Mouse (Mus musculus): ENCODE measurements around the gene Ccdc175.

Gene Ccdc175

DNA sequence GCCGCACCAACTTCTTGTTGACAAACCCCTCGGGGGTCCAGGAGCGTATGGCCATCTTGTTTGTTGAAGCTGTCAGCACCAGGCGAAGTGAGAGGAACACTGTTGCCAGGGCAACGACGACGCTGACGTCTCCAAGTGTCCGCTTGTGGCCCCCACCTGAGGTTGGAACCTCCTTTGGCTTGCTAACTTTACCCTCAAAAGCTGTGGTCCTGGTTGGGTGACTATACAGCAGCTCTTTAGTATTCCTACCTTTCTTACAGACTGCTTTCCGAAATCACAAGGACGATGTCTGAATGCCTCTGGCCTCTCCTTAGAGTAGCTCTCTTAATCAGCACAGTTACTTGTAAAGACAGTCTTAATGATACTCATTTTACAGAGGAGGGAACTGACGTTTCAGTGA, at the start of gene Ccdc175:
Ccdc175 (minus strand) TSS at position 101 of the 400 bp plus-strand sequence.
- DNase-seq: no peak

DNA sequence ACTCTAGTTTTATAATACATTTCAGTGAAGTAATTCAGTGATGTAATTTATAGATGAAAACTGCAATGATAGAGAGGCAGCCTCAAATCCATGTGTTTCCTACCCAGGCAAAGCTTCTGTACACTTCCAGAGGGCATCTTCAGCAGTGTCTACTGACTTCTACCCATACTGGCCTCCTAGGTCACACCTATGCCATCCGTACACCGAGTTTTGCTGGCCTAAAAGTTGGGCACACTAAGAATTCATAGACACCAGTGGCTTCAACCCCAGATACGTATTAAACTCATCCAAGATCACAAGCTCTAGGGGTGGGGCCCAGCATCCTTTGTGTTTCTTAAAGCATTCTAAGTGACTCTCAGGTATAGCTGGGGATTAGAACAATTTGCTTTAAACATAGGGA, 49.3 kb upstream of the Ccdc175 start:
- DNase-seq: no peak

DNA sequence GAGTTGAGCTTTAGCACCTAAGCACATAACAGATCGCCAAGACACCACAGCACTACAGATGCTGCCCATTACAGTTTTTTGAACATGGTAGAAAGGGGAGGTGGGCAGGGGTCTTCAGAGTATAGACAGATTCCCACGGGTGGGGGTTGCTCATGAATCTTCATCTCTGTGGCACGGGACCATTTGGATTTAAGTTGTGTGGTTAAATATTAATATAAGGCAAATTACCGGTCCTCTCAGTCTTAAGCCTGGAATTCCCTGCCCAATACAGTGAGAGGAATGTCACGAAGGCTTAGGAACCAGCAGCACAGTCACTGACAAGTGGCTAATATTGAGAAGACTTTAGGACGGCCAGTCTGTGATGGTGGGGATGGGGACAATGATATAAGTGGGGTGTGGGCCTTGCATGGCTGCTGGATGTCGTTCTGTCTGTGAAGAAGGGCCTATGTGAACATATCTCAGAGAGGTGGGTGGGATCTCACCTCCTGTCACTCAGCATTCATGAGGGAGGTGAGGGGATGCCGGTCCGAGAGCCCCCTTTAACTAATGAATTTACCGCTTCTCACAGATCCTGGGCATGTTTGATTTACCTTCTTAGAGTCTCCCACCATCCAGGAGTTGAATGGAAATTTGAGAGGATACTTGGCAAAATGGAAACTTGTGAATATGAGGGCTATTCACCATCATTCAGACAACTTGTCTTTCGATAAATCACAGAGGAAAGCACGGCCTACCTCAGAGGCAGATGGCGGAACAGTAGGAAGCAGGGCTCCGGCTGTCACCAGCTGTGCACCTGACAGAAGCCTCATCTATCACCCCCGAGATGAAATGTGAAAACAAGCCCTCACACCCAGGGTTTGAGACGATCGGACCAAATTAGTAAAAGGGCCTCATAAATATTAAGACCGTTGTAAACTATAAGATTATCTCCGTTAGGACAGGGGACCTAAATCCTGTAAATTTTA, 48.3 kb upstream of the Ccdc175 start:
- no peak for DNase-seq

DNA sequence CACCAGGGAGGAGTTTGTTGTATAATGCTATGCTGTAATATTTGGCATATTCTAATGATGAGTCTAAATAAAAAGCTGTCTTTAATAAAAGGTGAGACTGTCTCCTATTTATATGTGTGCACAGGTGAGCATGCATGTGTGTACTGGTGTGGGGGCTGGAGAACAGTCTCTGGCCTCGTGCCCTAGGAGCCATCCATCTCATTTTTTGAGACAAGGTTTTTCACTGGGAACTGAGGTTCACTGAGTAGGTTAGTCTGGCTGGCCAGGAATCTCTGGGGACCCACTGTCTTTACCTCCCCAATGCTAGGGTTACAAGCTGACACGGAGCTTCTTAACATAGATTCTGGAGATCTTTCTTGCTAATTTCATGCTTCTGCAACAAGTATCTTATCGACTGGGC, 47.3 kb upstream of the Ccdc175 start:
- no peak for DNase-seq

DNA sequence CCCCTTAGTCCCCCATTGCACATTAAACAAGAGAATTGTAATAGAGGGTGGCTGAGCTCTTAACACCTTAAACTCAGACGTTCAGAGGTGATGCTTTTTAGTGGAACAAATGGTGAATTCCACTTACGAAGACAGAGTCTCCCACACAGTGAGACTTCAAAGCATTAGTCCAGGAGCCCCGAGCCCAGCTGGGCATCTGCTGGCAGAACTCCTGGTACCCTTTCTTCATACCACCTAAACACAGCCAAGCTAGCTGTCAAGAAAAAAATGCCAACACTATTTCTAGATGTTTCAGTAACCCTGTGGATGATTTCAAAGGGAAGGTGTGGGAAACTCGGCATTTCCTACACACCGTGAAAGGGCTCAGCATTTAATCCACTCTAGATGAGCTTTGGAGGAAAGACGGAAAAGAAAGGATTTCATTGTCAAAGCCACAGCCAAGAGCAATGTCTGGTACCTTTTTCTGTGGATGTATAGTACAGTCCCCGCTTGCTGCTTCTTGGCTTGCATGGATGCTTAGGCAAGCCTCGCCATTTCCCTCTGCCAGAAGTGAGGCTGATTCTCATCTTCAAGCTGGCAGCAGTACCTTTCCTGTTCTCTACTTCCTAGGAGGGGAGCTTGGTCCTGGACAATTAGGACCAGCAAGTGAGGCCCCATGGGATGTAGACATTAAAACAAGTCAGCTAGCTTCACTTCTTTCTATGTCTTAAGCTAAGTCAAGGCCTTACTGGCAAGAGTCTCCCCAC, 44.8 kb upstream of the Ccdc175 start:
- no peak for DNase-seq

DNA sequence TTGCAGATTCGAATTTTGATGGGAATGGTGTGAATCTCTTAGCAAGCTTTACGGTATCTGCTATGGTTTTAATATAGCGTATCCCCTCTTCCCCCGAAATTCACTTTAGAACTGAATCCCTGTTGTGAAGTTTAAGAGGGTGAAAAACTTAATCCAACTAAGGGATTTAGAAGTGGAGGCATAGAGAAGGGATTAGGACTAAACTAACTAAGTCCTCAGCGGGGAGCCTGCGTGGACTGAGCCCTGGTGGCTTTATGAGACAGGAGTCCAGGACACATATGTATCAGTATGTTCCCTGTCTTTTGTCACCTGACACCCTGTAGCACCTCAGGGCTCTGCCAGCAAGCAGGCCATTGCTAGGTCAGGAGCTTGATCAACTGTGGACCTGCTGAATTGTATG, 42.9 kb upstream of the Ccdc175 start:
- no peak for DNase-seq

DNA sequence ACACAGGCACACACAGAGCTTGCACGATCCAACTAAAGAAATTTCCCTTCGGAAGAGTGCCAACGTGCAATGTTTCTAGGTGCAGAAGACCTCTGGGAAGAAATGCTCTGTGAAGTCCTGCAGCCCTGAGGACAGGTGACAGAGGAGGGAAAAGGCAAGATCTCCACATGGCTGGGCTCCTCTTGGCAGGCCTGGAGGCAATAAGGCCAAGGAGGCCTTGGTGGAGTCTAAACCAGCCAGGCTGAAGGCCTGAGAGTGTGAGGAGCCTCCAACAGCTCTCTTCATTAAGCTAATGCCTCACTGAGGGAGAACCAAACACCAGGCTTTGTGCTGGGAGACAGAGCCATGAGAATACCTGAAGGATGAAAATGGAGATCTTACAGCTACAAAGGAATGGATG, 40.5 kb upstream of the Ccdc175 start:
- DNase-seq: no peak

DNA sequence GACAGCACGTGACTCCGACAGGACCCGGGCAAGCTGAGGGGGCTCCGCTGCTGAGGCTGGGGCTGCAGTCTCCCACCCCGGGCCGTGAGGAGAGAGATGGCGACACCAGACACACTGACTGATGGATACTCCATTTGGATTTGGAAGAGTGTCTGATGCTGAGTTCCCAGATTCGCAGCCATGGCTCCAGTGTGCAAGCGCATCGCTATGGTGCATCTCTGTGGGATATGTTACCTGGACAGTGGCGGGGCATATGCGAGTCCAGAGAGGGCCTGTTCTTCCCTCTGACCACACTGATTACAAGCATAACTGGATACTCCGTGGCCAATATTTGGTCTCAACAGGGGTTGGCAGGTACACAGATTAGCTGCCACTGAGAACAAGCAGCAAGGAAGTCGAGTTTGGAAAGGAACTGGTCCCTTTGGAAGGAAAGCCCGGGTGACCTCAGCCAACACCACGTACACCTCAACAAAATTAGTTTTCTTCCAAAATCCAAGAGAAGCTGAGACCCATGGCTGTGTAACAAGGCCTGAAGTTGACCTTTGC, 38.8 kb upstream of the Ccdc175 start:
- DNase-seq: no peak

DNA sequence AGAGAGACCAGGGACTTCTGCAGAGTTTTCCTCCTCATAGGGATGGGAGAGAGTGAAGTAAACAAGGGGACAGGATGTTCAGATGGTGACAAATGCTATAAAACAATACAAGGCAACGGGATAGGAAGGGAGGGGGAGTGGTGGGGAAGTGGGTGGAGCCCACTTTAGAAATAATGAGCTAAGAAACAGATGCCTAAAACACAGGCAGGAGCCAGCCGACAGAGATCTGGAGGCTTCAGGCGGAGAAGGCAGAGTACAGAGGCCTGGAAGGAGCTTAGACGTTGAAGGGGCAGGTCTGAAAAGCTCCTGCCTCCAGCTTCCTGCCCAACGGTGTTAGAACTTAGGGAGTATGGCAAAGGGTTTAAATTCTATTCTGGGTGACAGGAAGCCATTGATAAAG, 28.7 kb upstream of the Ccdc175 start:
- DNase-seq: no peak

DNA sequence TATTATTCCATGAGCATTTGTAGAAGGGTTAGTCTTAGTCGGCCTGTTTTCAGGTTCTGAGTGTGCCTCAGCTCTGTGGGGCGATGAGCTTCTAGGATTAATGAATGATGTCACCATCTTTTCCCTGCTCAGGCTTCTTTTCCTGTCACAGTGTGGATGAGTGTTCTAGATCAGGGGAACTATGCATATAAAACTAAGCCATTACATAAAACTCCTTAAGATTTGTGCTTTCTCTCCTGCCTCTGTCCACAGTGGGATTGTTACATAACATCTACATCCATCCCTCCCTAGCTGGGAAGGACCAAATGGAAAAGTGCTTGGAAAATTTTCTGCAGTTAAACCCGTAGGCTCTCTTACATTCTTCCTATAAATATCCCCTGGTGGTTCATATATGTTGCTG, 16.0 kb upstream of the Ccdc175 start:
- no peak for DNase-seq

DNA sequence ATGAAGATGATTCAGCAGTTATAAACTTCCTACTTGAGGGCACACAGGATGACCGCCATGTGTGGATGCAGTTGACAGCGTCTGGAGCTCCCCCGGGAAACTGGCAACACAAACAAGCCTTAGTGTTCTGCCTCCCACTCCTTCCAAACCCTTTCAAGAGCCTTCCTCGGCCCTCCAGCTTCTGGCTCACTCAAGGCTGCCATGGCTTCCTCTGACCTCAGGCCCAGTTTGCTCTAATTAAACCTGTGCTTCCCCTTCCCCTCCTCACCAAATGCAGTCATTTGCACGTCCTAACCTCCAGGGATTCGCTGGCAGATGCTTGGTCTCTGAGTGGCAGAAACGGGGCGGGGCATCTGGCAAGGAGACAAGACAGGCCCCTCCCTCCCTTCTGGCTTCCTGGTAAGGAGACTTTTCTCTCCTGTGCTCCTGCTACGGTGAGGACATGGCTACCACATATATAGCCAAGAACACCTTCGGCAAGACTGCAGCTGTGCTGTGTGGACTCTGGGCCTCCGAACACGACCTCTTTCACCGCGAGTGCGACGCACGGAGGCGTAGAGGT, 13.2 kb upstream of the Ccdc175 start:
- DNase-seq: peak; percentile 62

DNA sequence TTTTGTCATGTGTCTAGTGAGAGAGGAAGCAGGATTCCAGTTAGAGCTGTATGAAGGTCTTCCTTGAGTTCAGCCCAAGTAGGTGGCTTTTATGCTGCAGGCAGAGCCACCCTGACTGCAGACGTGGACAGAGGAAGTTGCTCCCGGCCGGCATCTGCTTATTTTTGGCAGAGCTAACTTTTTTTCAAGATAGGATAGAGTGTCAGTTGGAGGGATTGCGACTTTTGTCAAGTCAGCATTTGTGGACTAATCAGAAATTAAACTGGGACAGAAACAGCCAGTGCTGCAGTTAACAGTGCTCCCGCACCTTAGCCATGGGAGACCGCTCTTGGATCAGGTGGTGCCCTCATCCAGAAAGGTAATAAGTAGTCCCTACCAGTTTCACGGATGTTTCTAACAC, 12.6 kb upstream of the Ccdc175 start:
- no peak for DNase-seq

DNA sequence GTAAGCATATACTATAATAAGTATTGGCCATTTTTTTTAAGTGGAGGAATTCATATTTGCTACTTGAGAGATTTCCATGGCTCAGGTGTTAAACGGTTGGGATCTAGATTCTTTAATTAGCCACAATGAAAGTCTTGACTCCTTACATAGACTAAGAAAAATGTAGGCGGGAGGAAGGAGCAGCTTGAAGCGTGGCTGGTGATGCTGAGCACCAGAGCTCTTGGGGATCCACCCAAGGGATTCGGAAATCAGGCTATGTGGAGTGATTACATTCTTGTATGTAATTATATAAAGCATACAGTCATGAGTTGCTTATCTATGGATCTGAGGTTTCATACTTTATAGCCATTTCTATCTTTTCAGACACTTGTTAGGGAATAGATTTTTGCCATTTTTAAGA, 5.3 kb downstream of the Ccdc175 start:
- no peak for DNase-seq

DNA sequence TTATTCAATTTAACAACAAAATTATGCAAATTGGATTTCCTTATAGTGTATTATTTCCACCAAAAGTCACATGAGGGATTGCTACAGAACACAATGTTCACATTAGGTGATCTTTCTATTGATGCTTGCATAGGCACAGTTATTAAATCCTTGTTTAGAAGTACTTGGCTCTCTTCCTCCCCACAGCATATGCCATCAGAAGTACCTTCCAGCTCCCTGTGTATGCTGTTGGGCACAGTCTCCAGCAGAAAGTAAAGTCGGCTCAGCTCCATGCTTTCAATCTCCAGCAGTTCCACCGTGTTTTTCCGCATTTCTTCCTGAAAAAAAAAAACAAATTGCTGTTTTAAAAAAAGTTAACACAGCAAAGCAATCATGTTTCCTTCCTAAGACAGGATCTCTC, 6.5 kb downstream of the Ccdc175 start:
- no peak for DNase-seq

DNA sequence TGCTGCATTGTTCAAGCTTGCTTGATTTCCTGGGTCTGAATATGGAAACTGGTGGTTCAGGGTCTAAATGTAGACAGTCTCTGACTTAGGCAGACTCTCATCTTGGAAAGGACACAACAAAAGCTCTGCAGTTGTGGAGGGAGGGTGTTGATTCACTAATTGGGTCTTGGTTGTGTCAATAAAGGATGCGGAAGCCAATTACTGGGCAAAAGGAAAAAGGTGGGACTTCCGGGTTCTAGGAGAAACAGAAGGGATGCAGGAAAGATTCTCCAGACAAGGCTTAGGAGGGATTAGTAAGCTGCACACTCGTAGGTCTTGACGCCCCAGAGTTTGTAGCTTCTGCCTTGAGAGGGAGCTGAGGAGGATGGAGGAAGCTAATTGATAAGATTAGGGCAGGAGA, 26.4 kb downstream of the Ccdc175 start:
- DNase-seq: peak; percentile 1

DNA sequence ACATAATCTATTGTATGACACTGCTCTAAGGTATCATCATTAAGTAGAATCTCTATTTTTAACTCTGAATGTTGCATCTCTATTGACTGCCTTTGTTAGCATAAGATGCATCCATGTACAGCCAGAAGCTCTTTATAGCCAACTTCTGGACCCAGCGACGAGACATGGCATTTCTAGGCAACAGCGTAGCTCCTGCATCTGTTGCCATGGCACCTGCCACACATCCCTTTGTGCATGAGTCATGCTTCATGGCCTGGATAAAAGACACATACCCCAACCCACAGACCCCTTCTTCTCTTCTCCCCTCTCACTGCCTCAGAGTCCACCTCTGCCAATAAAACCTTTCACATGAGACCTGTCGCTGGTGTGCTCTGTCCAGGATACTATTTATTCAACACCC, 34.0 kb downstream of the Ccdc175 start:
- DNase-seq: no peak

DNA sequence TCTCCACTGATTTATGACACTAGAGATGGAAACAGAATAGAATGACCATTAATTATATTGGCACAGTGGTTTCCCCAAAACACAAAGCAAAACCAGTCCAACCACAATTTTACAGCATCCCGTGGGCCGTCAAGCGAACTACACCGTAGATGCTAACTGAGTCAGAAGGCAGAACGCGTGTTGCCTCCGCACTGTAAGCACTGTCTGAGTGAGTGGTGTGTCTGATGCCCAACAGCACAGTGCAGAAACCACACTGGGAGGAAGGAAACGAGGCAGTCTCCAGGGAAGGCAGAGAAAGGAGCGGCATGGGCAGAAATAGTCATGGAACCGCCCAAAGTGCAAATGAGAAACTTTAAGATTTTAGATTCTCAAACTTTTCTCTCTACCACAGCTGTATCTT, 55.6 kb downstream of the Ccdc175 start:
- DNase-seq: no peak

DNA sequence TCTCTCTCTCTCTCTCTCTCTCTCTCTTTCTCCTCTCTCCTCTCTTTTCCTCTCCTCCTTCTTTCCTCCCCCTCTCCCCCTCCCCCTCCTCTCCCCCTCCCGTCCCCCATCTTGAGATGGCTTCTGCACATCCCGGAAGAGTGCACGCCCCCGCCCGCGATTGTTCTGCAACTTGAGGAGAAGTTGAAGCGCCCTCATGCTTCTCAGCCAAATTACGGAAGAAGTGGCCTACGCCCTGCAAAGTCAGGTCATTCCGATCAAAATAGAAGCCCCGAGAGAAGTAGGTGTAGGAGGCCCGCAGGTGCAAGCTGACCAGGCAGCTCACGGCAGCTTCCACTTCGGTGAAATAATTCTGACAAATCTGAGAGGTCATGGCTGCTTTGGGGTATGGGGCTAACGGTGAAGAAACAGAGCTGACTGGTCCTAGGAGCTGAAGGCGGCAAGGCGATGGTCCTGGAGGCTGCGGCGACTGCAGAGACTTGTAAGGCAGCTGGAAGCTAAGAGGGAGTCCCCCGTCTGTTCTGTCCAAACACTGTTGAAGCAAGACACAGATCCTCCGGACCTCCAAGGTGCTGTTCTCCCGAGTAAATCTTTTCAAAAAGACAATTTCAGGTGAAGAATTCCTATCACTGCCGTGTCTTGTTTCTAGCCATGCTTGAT, 69.0 kb downstream of the Ccdc175 start:
- DNase-seq: no peak

DNA sequence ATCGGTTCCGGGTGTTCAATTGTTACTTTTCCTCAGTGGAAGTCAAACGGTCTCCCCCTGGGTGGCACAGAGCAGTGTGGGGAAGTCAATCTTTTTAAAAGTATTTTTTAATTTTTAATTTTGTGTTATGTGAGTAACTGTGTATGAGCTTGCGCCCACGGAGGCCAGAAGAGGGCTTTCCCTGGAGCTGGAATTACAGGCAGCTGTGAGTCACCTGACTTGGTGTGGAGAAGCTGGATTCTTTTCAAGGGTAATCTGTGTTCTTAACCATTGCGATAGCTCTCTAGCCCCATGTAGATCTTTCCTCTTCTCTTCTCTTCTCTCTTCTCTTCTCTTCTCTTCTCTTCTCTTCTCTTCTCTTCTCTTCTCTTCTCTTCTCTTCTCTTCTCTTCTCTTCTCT, 69.7 kb downstream of the Ccdc175 start:
- no peak for DNase-seq

DNA sequence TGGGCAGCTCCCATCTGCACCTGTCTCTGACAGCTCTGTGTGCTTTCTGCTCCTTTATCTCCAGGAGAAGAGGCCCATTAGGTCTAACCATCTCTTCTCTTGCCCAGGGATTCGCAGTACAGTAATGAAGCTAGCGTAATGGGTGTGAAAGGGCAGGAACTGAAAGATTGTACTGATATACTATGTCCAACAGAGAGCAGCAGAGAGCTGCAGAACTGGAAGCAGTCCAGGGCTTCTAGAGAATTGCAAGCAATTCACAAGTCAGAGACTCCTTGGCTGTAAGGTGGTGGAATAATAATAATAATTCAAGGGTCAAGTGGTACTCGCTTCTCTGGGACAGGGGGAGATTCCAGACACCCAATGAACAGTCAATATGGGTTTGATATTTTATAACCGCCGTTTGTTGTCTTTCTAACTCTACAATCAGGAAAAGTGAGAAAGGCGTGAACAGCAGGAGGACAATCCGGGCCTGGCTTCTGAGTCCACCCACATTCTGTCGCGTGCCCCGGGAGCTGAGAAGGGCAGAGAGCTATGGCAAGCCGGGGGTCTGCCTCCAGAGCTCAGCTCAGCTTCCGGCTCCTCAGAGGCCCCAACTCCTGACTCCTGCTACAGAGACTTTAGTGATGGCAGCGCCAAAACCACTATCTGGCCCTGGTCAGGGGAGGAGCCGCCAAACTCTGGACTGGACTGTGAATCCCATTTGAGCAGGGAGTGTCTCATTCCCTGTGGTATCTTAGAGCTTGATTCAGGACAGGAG, 80.1 kb downstream of the Ccdc175 start:
- peak; percentile 86 for DNase-seq

DNA sequence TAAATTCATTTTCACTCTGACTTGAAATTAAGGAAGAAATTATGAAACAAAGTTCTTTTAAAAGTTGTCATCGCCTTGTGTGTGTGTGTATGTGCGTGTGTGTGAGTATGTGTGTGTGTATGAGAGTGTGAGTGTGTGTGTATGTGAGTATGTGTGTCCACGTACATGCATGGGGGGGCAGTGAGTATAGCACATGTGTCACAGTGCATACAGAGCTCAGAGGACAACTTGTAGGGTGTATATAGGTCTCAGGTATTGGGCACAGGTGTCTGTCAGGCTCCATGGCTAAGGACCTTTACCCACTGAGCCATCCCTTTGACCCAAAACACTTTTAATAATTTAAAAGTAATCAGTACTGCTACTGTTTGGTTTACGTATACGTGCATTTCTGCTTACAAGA, 80.8 kb downstream of the Ccdc175 start:
- no peak for DNase-seq

DNA sequence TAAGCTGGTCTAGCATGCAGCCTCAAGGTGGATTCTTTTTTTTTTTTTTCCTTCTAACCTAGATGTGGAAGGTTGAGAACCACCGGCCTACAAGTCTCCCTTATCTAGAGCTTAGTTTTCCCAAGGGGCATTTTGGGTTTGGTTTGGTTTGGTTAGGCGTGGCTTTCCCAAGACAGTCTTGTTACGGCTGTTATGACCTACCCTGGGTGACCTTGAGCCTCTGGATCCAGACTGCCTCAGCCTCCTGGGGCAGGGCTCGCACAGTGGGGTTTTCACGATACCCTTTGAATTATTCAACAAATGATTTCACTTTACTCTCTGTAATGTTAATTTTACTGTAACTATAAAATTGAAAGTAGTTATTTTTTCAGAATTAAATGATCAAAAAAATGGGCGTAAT, 82.1 kb downstream of the Ccdc175 start:
- DNase-seq: no peak
